Mouse (Mus musculus) myocyte (in vitro differentiated cells): ENCODE measurements around the gene Ehbp1. TPM values are rescaled to one million over a fixed set of nuclear protein-coding genes. Genes with fewer than 3 reads are reported as not detected.

Source experiments
- H3K27me3 ChIP-seq: one replicate; pipeline ENCODE4 v1.6.1; 2011; ENCODE audit not compliant: control insufficient read depth, insufficient read depth, insufficient read length
- H3K36me3 ChIP-seq: one replicate; pipeline ENCODE4 v1.6.1; 2011; ENCODE audit not compliant: control insufficient read depth, insufficient read depth
- H3K4me2 ChIP-seq: one replicate; pipeline ENCODE4 v1.6.1; 2011; ENCODE audit warnings: low read depth, control low read depth
- H3K4me3 ChIP-seq: one replicate; pipeline ENCODE4 v1.5.1; 2011; ENCODE audit warnings: mild to moderate bottlenecking, control low read depth, moderate library complexity
- H3K79me2 ChIP-seq: one replicate; pipeline ENCODE4 v1.6.1; 2011; ENCODE audit not compliant: control insufficient read depth, insufficient read depth
- H3ac ChIP-seq: one replicate; pipeline ENCODE4 v1.6.1; 2011; ENCODE audit not compliant: control insufficient read depth, insufficient read length
- CEBPB ChIP-seq: IDR thresholded peaks from 2 replicates; pipeline ENCODE4 v1.6.1; 2011; ENCODE audit warnings: mild to moderate bottlenecking, moderate library complexity; ENCODE audit not compliant: poor library complexity, insufficient read depth, severe bottlenecking
- E2F4 ChIP-seq: IDR thresholded peaks from one replicate; pipeline ENCODE4 v1.6.1; 2011; ENCODE audit warnings: mild to moderate bottlenecking, control low read depth, moderate library complexity; ENCODE audit not compliant: insufficient read depth
- MAX ChIP-seq: IDR thresholded peaks from one replicate; pipeline ENCODE4 v1.6.1; 2011; ENCODE audit warnings: low read depth, mild to moderate bottlenecking, control low read depth
- MYOD1 ChIP-seq, 3 experiments: IDR thresholded peaks; one replicate each; pipeline ENCODE4 v1.6.1; 2011; ENCODE audit warnings: control low read depth in 2 of 3, low read depth in 2 of 3, mild to moderate bottlenecking in 2 of 3, moderate library complexity in 1 of 3; ENCODE audit not compliant: insufficient read length in 2 of 3, control insufficient read depth in 1 of 3
- MYOG ChIP-seq, 3 experiments: IDR thresholded peaks; one replicate each; pipeline ENCODE4 v1.6.1; 2011; ENCODE audit warnings: control low read depth in 2 of 3, low read depth in 2 of 3, mild to moderate bottlenecking in 2 of 3; ENCODE audit not compliant: insufficient read length in 2 of 3, control insufficient read depth in 1 of 3, insufficient read depth in 1 of 3
- POLR2A ChIP-seq: IDR thresholded peaks from one replicate; pipeline ENCODE4 v1.6.1; 2011; ENCODE audit warnings: low read depth, mild to moderate bottlenecking, control low read depth, moderate library complexity; ENCODE audit not compliant: insufficient read length
- POLR2AphosphoS2 ChIP-seq: IDR thresholded peaks from one replicate; pipeline ENCODE4 v1.6.1; 2011; ENCODE audit warnings: low read depth, control low read depth; ENCODE audit not compliant: insufficient read length
- REST ChIP-seq: IDR thresholded peaks from one replicate; pipeline ENCODE4 v1.6.1; 2011; ENCODE audit warnings: mild to moderate bottlenecking, control low read depth, moderate library complexity; ENCODE audit not compliant: insufficient read depth, insufficient read length
- SRF ChIP-seq: IDR thresholded peaks from one replicate; pipeline ENCODE4 v1.6.1; 2011; ENCODE audit warnings: low read depth; ENCODE audit not compliant: control insufficient read depth, insufficient read length
- TCF12 ChIP-seq: IDR thresholded peaks from one replicate; pipeline ENCODE4 v1.6.1; 2011; ENCODE audit warnings: mild to moderate bottlenecking, control low read depth; ENCODE audit not compliant: poor library complexity, insufficient read depth, severe bottlenecking
- TCF3 ChIP-seq: IDR thresholded peaks from one replicate; pipeline ENCODE4 v1.6.1; 2011; ENCODE audit warnings: low read depth, control low read depth; ENCODE audit not compliant: insufficient read length
- USF1 ChIP-seq: IDR thresholded peaks from one replicate; pipeline ENCODE4 v1.6.1; 2011; ENCODE audit warnings: low read depth, mild to moderate bottlenecking, control low read depth, moderate library complexity
- polyA plus RNA-seq: library from polyadenylated mRNA; unstranded; fragments of >200 nt; fragmentation: generic; extraction: Trizol; gene quantifications from one replicate; pipeline ENCODE4 v1.2.1, GENCODE M21; 2012; ENCODE audit warnings: missing spikeins

The Ehbp1 gene
- polyA plus RNA-seq, 1 experiment, result 4.0 TPM

DNA sequence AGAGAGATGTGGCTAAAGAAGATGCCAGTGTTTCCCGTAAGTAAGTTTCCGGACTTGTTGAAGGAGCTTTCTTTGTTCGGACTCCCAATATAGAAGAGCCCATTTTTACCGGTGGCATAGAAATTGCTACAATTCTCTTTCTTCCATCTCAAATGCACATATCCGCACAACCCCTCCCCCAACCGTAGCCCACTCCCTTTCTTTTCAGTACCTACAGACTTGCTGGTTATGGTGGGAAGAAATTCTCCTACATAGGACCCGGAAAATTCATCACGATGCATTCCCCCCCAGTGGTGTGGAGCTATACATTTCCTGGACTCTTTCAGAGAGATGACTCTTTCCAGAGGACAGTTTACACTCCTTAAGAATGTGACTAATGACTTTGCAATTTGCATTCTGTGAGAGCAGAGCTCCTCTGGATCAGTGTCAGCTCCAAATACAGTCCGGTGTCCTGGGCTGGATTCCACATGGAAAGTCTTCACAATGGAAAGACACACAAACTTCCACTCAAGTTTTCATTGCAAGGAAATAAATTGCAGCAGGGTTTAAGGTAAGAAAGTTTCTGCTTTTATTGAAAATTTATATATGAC is 336.7 kb downstream of the Ehbp1 start:
- TF ChIP-seq MAX, result no peak
- no peak for TF ChIP-seq USF1
- no peak for TF ChIP-seq MYOD1 (IDR thresholded peaks at IDR 0.05; ENCODE audit: control insufficient read depth in 1 of 3, insufficient read length in 2 of 3, low read depth in 2 of 3)
- H3K4me3 ChIP-seq, result no peak overlapping the region
- H3K36me3 ChIP-seq, result no peaks in the 10 kb centered on the region
- H3ac ChIP-seq, result no peak overlapping the region
- H3K4me2 ChIP-seq, result no peak overlapping the region
- H3K79me2 ChIP-seq, result no peaks in the 10 kb centered on the region
- no peaks in the 10 kb centered on the region for H3K27me3 ChIP-seq

DNA sequence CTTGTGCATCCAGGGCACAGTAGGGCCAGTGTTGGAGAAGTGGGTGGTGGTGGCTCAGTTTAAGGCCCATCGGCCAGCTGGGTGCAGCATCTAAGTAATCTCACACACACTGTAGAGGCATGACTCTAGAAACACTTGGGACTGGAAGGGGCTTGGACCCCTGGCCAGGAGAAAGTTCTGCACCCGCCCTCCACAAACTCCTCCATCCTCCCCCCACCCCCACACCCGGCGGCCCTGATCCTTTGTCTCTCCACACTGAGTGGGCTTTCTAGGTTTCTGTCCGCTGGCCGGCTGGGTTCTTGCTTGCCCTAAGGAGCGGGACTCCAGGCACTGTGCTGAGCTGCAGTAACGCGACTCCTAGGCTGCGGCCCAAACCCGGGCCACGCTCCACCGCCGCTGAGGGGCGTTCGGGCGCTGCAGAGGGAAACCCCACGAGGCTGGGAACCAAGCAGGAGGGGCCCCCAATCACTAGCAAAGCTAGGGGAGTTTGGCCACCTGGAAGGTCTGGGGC is 337.7 kb downstream of the Ehbp1 start:
- TF ChIP-seq E2F4, result no peak
- no peak for TF ChIP-seq SRF
- TF ChIP-seq TCF12, result no peak
- no peak for TF ChIP-seq CEBPB
- TF ChIP-seq MYOG (IDR thresholded peaks at IDR 0.05; ENCODE audit: control insufficient read depth in 1 of 3, insufficient read depth in 1 of 3, insufficient read length in 2 of 3, low read depth in 2 of 3), result no peak
- TF ChIP-seq MAX, result no peak
- no peak for TF ChIP-seq REST
- no peak for TF ChIP-seq POLR2AphosphoS2
- no peak for TF ChIP-seq TCF3
- no peak for TF ChIP-seq POLR2A
- no peak for TF ChIP-seq USF1
- no peak for TF ChIP-seq MYOD1 (IDR thresholded peaks at IDR 0.05; ENCODE audit: control insufficient read depth in 1 of 3, insufficient read length in 2 of 3, low read depth in 2 of 3)
- H3K27me3 ChIP-seq, result no peaks in the 10 kb centered on the region
- H3ac ChIP-seq, result no peak overlapping the region
- no peak overlapping the region for H3K4me2 ChIP-seq
- no peaks in the 10 kb centered on the region for H3K36me3 ChIP-seq
- no peak overlapping the region for H3K4me3 ChIP-seq
- H3K79me2 ChIP-seq, result no peaks in the 10 kb centered on the region

DNA sequence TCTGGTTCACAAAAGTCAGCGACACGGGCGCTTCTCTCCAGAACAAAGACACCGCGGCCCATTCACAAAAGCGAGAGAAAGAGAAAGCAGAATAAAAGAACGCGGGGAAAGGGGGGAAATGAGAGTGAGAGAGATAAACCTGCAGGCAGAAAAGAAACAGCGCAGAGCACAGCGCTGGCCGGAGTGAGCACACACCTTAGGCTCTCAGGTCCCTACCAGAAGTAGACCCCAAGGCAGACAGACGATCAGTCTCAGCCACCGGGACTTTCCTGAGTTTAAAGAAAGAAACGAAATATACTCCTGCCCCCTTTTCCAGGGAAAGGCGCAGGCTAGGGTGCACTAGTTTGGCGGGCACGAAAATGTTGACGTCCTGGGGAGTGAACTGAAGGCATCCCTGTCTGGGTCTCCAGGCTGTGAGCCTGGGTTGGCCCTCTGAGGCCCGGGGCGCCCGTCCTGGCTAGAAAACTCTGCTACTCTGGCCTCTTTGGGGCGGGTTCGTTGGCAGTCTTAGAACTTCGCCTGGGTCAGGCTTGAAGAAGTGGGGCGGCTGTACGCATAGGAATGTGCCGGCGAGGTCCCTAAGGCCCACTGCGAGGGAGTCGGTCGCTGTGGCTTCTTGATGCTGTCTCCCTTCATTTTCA is 338.6 kb downstream of the Ehbp1 start:
- no peaks in the 10 kb centered on the region for H3K79me2 ChIP-seq
- peak overlapping the region; percentile 40 for H3K4me3 ChIP-seq
- TF ChIP-seq POLR2AphosphoS2 (no peak), REST (no peak), MYOD1 (IDR thresholded peaks at IDR 0.05; ENCODE audit: control insufficient read depth in 1 of 3, insufficient read length in 2 of 3, low read depth in 2 of 3) (no peak), MAX (no peak), USF1 (no peak), TCF12 (no peak), TCF3 (no peak), POLR2A (no peak), MYOG (IDR thresholded peaks at IDR 0.05; ENCODE audit: control insufficient read depth in 1 of 3, insufficient read depth in 1 of 3, insufficient read length in 2 of 3, low read depth in 2 of 3) (no peak), E2F4 (no peak), CEBPB (no peak), SRF (no peak)
- no peaks in the 10 kb centered on the region for H3K36me3 ChIP-seq
- no peak overlapping the region for H3ac ChIP-seq
- H3K27me3 ChIP-seq, result no peaks in the 10 kb centered on the region
- H3K4me2 ChIP-seq, result peak overlapping the region; percentile 99

DNA sequence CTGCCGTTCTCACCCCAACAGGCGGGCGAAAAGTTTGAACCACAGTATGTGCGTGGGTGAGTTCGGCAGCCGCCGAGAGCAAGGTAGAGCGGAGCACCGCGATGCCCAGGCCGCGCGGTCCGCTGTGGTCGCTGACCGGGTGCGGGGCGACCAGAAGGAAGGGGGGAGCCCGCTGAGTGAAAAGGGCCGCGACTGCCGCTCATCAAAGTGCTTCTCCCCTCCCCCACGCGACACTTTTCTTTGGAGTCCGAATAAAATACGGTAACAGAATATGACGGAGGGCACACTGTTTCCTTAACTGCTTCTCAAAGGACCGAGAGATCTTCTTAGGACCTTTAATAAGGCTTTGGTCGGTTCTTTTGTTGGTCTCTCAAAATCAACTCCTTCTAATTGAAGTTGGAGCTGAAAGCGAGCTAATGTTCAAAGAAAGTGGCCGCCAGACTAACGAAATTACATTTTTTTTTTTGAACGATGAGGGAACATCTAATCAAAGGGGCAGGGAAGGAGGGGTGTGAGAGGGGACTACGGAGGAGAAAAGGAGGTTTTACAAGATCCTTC is 339.2 kb downstream of the Ehbp1 start, which contains the start of gene Otx1:
Gene Otx1, minus strand, starts transcription at position 115 of the 558 bp plus-strand sequence.
- Histone ChIP-seq H3K4me2 (peak within 1 kb of the TSS; percentile 99), H3K27me3 (no peaks in the 10 kb centered on the region), H3K4me3 (peak within 1 kb of the TSS; percentile 40), H3ac (peak within 1 kb of the TSS; percentile 66), H3K79me2 (no peaks in the 10 kb centered on the region), H3K36me3 (no peaks in the 10 kb centered on the region)
- no peak for TF ChIP-seq REST
- TF ChIP-seq POLR2AphosphoS2, result no peak
- TF ChIP-seq MYOG (IDR thresholded peaks at IDR 0.05; ENCODE audit: control insufficient read depth in 1 of 3, insufficient read depth in 1 of 3, insufficient read length in 2 of 3, low read depth in 2 of 3), result no peak
- TF ChIP-seq TCF12, result no peak
- no peak for TF ChIP-seq USF1
- TF ChIP-seq SRF, result no peak
